Mouse (Mus musculus) heart, adult 18-20 months (tissue): ENCODE measurements around the gene Chrng. TPM values are rescaled to one million over a fixed set of nuclear protein-coding genes. Genes with fewer than 3 reads are reported as not detected.

ENCODE experiments used
- DNase-seq, 2 experiments: peaks; one replicate each; pipeline ENCODE4 v3.0.0; 2021 to 2022; ENCODE audit warnings: mixed read lengths in 1 of 2
- total RNA-seq, 2 experiments: library from RNA; stranded (reverse); gene quantifications; 2 replicates each; pipeline ENCODE4 v1.2.3; 2021

Gene Chrng
- total RNA-seq, 2 experiments from 2014 or later, result not detected

- DNase-seq, result no peak
These were observed 50.7 kb downstream of the Chrng start for GRCm38 (mm10) chr1:87255173-87255572.

DNA sequence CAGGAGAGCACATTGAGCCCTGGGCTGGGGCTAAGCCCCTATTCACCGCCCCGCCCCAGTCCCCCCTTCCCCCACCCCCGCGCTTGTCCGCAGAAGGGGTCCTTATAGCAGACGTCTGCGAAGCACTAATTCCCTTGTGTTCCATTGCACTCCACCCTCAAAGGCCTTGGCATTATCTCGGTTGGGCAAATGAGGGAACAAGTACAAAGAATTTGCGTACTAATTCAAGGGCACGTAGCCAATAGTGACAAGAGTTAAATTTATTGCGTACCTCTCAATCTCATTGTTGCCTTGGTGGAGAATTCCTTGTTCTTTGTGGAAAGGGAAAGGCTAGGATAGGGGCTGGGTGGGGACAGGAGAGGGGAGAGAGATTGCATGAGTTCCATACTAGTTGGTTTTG is 53.2 kb downstream of the Chrng start:
- DNase-seq, result no peak

DNA sequence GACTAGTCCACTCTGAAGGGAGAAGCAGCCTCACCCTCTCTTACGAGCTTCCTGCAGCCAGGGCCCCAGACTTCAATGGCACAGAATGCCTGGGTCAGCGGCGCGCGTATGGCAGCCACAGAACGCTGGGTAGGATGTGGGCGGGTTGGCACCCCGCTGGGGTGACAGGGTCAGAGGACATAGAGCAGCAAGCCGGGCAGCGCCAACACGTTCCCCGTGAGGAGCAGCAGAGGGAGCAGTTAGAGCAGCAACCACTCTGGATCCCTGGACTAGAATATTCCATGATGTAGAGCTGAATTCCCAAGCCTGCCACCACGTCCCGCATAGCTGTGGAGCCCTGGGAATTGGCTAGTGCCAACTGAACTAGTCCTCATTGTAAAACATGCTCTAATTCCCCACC is 54.0 kb downstream of the Chrng start:
- DNase-seq, result peak; percentile 29 to 37

DNA sequence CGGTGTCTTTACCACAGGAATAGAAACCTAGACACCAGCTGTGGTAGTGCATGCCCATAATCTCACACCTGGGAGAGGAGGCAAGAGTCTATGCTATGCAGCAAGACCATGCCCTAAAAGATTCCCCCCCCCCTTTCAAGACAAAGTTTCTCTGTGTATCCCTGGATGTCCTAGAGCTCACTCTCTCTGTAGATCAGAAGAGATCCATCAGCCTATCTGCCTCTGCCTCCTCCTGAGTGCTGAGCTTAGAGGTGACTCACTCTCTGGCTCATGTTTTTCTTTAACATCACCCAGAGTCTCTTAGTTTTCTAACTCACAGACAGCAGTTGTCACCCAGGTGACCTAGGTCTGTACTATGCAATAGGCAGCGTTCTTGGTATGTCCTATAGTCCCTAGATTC is 54.9 kb downstream of the Chrng start:
- DNase-seq, result no peak

Other genes starting within 250 kb of the Chrng start
- gene Alppl2, start 114.7 kb upstream of the Chrng start, total RNA-seq, result not detected
- gene Alpi, start 103.1 kb upstream of the Chrng start, total RNA-seq, result not detected
- not detected for gene Akp3, start 79.7 kb upstream of the Chrng start, total RNA-seq
- gene Ecel1, start 48.1 kb upstream of the Chrng start, total RNA-seq, result not detected
- not detected for gene Prss56, start 21.3 kb upstream of the Chrng start, total RNA-seq
- not detected for gene Chrnd, start 14.1 kb upstream of the Chrng start, total RNA-seq
- gene Eif4e2, start 9.3 kb downstream of the Chrng start, total RNA-seq, result 10 to 100 TPM; 50.2 to 51.8 TPM
- 1 to 10 TPM; 4.4 to 4.8 TPM for gene Efhd1, start 59.7 kb downstream of the Chrng start, total RNA-seq
- 10 to 100 TPM; 40.8 to 46.3 TPM for gene Gigyf2, start 122.3 kb downstream of the Chrng start, total RNA-seq
- gene Kcnj13, start 190.1 kb downstream of the Chrng start, total RNA-seq, result not detected